Mouse (Mus musculus) forebrain, embryonic 12.5 days (tissue): Measurements from ENCODE around the gene Nptn. TPM values are rescaled to one million over a fixed set of nuclear protein-coding genes. Genes with fewer than 3 reads are reported as not detected.

ENCODE experiments used
- ATAC-seq: fragments of 200-750 bp; cut with Nextera tagmentation; 2 replicates; pipeline ENCODE4 v1.8.0; 2017; ENCODE audit warnings: moderate TSS enrichment; ENCODE audit not compliant: low FRiP score
- H3K27ac ChIP-seq: fragments of 300-500 bp; sonication (generic); 2 replicates; pipeline ENCODE4 v1.5.1; 2016; ENCODE audit warnings: mild to moderate bottlenecking
- H3K27me3 ChIP-seq: fragments of 300-500 bp; sonication (generic); 2 replicates; pipeline ENCODE4 v1.6.1; 2016; ENCODE audit warnings: mild to moderate bottlenecking
- H3K36me3 ChIP-seq: fragments of 300-500 bp; sonication (generic); replicated peaks from 2 replicates; pipeline ENCODE4 v1.6.1; 2016; ENCODE audit warnings: mild to moderate bottlenecking
- H3K4me1 ChIP-seq: fragments of 300-500 bp; sonication (generic); 2 replicates; pipeline ENCODE4 v1.6.1; 2016
- H3K4me2 ChIP-seq: fragments of 300-500 bp; sonication (generic); 2 replicates; pipeline ENCODE4 v1.6.1; 2016; ENCODE audit warnings: mild to moderate bottlenecking, moderate library complexity
- H3K4me3 ChIP-seq: fragments of 300-500 bp; sonication (generic); replicated peaks from 2 replicates; pipeline ENCODE4 v1.5.1; 2016; ENCODE audit warnings: mild to moderate bottlenecking
- H3K9ac ChIP-seq: fragments of 300-500 bp; sonication (generic); 2 replicates; pipeline ENCODE4 v1.6.1; 2016; ENCODE audit warnings: mild to moderate bottlenecking
- H3K9me3 ChIP-seq: fragments of 300-500 bp; sonication (generic); 2 replicates; pipeline ENCODE4 v1.6.1; 2016
- WGBS: fragments of 180-500 bp; shearing (Covaris S2); methylation state at CpG from one replicate; pipeline ENCODE4 v1.1.7; 2016; 5-methylcytosine and 5-hydroxymethylcytosine counted together
- polyA plus RNA-seq: library from polyadenylated mRNA; unstranded; fragments of >200 nt; fragmentation: Nextera tagmentation; extraction: Ambion mirVana; gene quantifications from 2 replicates; pipeline ENCODE4 v1.2.1, GENCODE M21; 2016

Nptn gene
- polyA plus RNA-seq, 1 experiment from 2014 or later: 71.6 TPM

DNA sequence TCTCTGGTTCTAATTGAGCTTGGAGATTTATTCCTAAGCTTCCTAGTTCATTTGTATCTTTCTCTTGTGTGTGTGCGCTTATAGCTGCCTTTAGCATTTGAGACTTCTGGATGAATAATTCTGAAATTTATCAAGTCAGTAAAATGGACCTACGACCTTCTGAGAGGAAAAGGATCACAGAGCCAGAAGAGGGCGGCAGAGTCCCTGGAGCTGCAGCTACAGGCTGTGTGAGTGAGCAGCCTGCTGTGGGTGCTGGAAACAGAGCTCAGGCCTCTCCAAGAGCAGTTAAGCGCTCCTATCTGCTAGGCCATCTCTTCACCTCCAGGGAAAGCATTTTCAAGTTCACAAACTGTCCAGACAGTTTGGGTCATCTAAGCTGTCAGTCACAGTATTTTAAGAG lies 80.0 kb downstream of the Nptn start:
- ATAC-seq: no peak
- Histone ChIP-seq H3K4me3 (no peak overlapping the region), H3K27ac (no peak overlapping the region), H3K9ac (no peak overlapping the region), H3K4me2 (no peak overlapping the region), H3K9me3 (no peaks in the 10 kb centered on the region), H3K4me1 (no peaks in the 10 kb centered on the region), H3K27me3 (no peaks in the 10 kb centered on the region), H3K36me3 (peaks cover 10% of the 10 kb centered on the region; the same call in 1 of the 2 replicates)
- WGBS: 87% methylated on average over 4 of the region's 4 CpGs

- H3K36me3 ChIP-seq: peaks cover 7% of the 10 kb centered on the region; the same call in 1 of the 2 replicates
- no peaks in the 10 kb centered on the region for H3K27me3 ChIP-seq
- no peak overlapping the region for H3K4me3 ChIP-seq
- H3K27ac ChIP-seq: no peak overlapping the region
- no peaks in the 10 kb centered on the region for H3K4me1 ChIP-seq
- H3K4me2 ChIP-seq: no peak overlapping the region
- no peaks in the 10 kb centered on the region for H3K9me3 ChIP-seq
- no peak overlapping the region for H3K9ac ChIP-seq
- ATAC-seq: no peak
- WGBS: 93% methylated on average over 3 of the region's 3 CpGs
Measured at GRCm38 (mm10) chr9:58662791-58663190, 80.8 kb downstream of the Nptn start.

DNA sequence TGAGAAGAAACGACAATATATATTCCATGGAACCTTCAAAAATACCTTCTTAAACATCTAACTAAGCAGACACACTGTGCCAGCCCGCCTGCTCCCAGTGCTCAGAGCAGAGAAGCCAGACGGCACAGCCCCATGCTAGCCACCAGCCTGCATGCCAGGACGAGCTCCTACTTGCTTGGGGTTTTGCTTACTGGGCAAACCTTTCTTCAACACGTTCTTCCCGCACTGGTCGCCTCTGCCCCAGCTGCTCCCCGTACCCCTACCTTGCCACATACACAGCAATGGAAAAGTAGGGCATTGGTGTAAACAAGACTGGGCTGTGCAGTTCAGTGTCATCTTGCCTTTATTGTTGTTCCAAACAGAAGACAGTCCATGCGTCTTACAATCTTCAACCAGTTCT lies 83.5 kb downstream of the Nptn start:
- WGBS: 84% methylated on average over 9 of the region's 9 CpGs
- no peak for ATAC-seq
- Histone ChIP-seq H3K36me3 (peaks cover 7% of the 10 kb centered on the region; the same call in 1 of the 2 replicates), H3K9me3 (no peaks in the 10 kb centered on the region), H3K9ac (no peak overlapping the region), H3K4me1 (no peaks in the 10 kb centered on the region), H3K4me3 (no peak overlapping the region), H3K27ac (no peak overlapping the region), H3K4me2 (no peak overlapping the region), H3K27me3 (no peaks in the 10 kb centered on the region)

DNA sequence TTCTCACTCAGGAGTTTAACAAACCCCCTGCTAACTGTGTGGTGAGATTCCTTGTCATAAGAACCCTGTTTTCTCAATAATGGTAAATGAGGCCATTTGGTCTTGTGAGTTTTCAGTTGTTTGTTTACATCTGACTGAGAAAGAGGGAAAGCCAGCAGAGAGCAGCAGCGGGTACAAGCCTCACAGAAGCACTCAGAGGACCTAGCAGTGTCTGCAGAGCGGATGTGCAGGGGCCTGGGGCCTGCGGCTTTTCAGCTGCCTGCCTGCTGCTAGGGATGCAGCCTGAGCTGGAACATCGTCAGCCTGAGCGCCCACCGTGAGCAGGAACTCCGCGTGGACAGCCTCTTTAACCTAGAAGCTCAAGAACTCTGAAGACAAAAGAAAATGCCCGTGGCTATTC lies 84.2 kb downstream of the Nptn start:
- peaks cover 7% of the 10 kb centered on the region; the same call in 1 of the 2 replicates for H3K36me3 ChIP-seq
- no peak overlapping the region for H3K4me3 ChIP-seq
- H3K4me2 ChIP-seq: no peak overlapping the region
- H3K4me1 ChIP-seq: no peaks in the 10 kb centered on the region
- no peaks in the 10 kb centered on the region for H3K27me3 ChIP-seq
- WGBS: 55% methylated on average over 9 of the region's 9 CpGs
- H3K9me3 ChIP-seq: no peaks in the 10 kb centered on the region
- ATAC-seq: no peak
- no peak overlapping the region for H3K27ac ChIP-seq
- no peak overlapping the region for H3K9ac ChIP-seq

GRCm38 (mm10) chr9:58667244-58667643 lies 85.2 kb downstream of the Nptn start:
- ATAC-seq: no peak
- Histone ChIP-seq H3K4me3 (no peak overlapping the region), H3K9me3 (no peaks in the 10 kb centered on the region), H3K27ac (no peak overlapping the region), H3K9ac (no peak overlapping the region), H3K4me1 (no peaks in the 10 kb centered on the region), H3K36me3 (peaks cover 3% of the 10 kb centered on the region; the same call in 1 of the 2 replicates), H3K27me3 (no peaks in the 10 kb centered on the region), H3K4me2 (no peak overlapping the region)
- 77% methylated on average over 9 of the region's 9 CpGs for WGBS

DNA sequence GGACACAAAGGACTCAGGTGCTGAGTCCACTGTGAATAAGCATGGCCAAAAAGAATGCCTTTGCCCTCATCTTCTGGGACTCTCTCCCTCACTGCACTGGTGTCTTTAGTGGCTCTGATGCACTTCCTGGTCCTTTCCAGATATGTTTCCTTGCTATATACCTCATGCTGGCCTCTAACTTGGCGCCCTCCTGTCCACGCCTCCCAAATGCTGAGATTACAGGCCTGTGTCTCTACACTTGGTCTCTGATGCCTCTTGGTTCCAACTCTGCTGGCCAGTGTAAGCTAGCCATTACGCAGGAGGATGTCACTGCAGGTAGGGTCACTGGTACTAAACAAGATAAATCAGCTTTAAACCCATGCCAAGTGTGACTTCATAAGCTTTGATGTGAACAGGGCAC lies 86.1 kb downstream of the Nptn start:
- Histone ChIP-seq H3K27me3 (no peaks in the 10 kb centered on the region), H3K4me2 (no peak overlapping the region), H3K4me3 (no peak overlapping the region), H3K4me1 (no peaks in the 10 kb centered on the region), H3K27ac (no peak overlapping the region), H3K36me3 (no peaks in the 10 kb centered on the region; the same call in 1 of the 2 replicates), H3K9ac (no peak overlapping the region), H3K9me3 (no peaks in the 10 kb centered on the region)
- ATAC-seq: no peak
- 92% methylated on average over 3 of the region's 3 CpGs for WGBS

DNA sequence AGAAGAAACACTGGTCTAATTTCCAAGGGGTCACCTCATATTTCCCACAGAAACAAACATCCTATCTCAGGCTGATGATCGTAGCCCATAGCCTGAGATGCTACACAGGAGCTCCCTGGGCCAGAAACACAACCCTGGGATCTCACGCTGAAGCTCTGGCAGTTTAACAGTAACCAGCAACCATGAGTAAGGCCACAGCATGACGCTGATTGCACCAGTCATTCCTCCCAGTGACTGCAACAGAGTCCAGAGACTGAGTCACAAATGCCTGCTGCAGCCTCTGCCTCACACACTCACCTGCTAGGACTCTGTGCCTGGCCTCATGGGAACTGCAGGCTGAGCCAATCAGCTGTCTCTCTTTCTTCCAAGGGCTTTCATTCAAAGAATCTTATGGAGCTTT lies 87.0 kb downstream of the Nptn start:
- no peak overlapping the region for H3K4me2 ChIP-seq
- no peak overlapping the region for H3K27ac ChIP-seq
- H3K4me1 ChIP-seq: no peaks in the 10 kb centered on the region
- no peaks in the 10 kb centered on the region for H3K9me3 ChIP-seq
- H3K4me3 ChIP-seq: no peak overlapping the region
- no peaks in the 10 kb centered on the region for H3K36me3 ChIP-seq
- no peaks in the 10 kb centered on the region for H3K27me3 ChIP-seq
- no peak overlapping the region for H3K9ac ChIP-seq
- WGBS: 60% methylated on average over 3 of the region's 3 CpGs
- ATAC-seq: no peak

DNA sequence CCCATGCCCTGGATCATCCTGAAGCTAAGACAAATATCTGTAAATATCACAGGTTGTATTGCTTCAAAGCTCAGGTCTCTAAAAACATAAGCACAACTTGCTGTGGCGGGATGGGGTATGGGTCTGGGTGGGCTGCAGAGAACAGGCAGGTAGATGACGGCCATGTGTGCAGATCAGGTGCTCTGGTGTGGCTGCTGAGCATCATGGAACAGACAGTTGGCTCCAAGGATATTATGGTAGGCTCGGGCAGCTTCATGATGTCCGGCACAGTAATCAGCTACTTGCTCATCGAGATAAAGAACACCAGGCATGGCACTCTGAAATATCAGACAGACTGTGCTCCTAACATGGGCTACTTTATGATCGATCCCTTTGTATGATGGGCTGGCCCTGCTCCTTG lies 87.8 kb downstream of the Nptn start:
- ATAC-seq: no peak
- WGBS: 96% methylated on average over 6 of the region's 6 CpGs
- Histone ChIP-seq H3K27me3 (no peaks in the 10 kb centered on the region), H3K4me3 (no peak overlapping the region), H3K36me3 (no peaks in the 10 kb centered on the region), H3K9ac (no peak overlapping the region), H3K4me1 (no peaks in the 10 kb centered on the region), H3K4me2 (no peak overlapping the region), H3K9me3 (no peaks in the 10 kb centered on the region), H3K27ac (no peak overlapping the region)

DNA sequence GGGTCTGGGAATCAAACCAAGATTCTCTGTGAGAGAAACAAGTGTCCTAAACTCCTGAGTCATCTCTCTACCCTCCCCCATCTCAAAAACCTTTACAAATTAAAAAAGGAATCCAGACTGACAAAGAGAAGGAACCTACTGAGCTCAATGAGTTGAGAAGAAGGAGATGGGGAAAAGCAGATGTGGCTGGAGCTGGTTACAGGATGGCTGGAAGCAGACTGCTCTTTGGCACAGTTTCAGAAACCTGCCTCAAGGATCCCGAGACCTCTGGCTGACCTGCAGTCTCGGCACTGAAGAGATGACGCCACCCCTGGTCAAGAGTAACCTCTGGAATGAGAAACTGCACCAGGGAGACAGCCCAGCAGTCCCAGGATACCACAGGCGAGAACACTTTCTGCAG lies 90.4 kb downstream of the Nptn start:
- Histone ChIP-seq H3K4me2 (no peak overlapping the region), H3K9ac (no peak overlapping the region), H3K4me1 (no peaks in the 10 kb centered on the region), H3K4me3 (no peak overlapping the region), H3K27me3 (no peaks in the 10 kb centered on the region), H3K27ac (no peak overlapping the region), H3K36me3 (no peaks in the 10 kb centered on the region), H3K9me3 (no peaks in the 10 kb centered on the region)
- no peak for ATAC-seq
- 82% methylated on average over 4 of the region's 4 CpGs for WGBS

GRCm38 (mm10) chr9:58674736-58675135 lies 92.7 kb downstream of the Nptn start:
- Histone ChIP-seq H3K27ac (no peak overlapping the region), H3K9me3 (no peaks in the 10 kb centered on the region), H3K4me1 (no peaks in the 10 kb centered on the region), H3K4me2 (no peak overlapping the region), H3K36me3 (no peaks in the 10 kb centered on the region), H3K9ac (no peak overlapping the region), H3K27me3 (no peaks in the 10 kb centered on the region), H3K4me3 (no peak overlapping the region)
- ATAC-seq: no peak
- 76% methylated on average over 11 of the region's 11 CpGs for whole genome bisulfite sequencing

GRCm38 (mm10) chr9:58675371-58675770 lies 93.3 kb downstream of the Nptn start:
- Histone ChIP-seq H3K4me3 (no peak overlapping the region), H3K9me3 (no peaks in the 10 kb centered on the region), H3K4me2 (no peak overlapping the region), H3K27me3 (no peaks in the 10 kb centered on the region), H3K4me1 (no peaks in the 10 kb centered on the region), H3K9ac (no peak overlapping the region), H3K36me3 (no peaks in the 10 kb centered on the region), H3K27ac (no peak overlapping the region)
- ATAC-seq: no peak
- 78% methylated on average over 6 of the region's 6 CpGs for WGBS

- WGBS: 87% methylated on average over 2 of the region's 2 CpGs
- no peak overlapping the region for H3K9ac ChIP-seq
- H3K27ac ChIP-seq: no peak overlapping the region
- no peak for ATAC-seq
- H3K9me3 ChIP-seq: no peaks in the 10 kb centered on the region
- H3K4me2 ChIP-seq: no peak overlapping the region
- H3K4me1 ChIP-seq: 0 out of 2 replicates have a peak, but pooled peaks cover 5% of the 10 kb centered on the region
- no peak overlapping the region for H3K4me3 ChIP-seq
- H3K27me3 ChIP-seq: no peaks in the 10 kb centered on the region
- H3K36me3 ChIP-seq: no peaks in the 10 kb centered on the region
Measured at GRCm38 (mm10) chr9:58681411-58681810, 99.4 kb downstream of the Nptn start.

GRCm38 (mm10) chr9:58682106-58682505 lies 100.1 kb downstream of the Nptn start:
- no peak for ATAC-seq
- Histone ChIP-seq H3K36me3 (no peaks in the 10 kb centered on the region), H3K27ac (no peak overlapping the region), H3K4me3 (no peak overlapping the region), H3K9me3 (no peaks in the 10 kb centered on the region), H3K9ac (no peak overlapping the region), H3K4me1 (0 out of 2 replicates have a peak, but pooled peaks cover 5% of the 10 kb centered on the region), H3K4me2 (no peak overlapping the region), H3K27me3 (no peaks in the 10 kb centered on the region)
- WGBS: 71% methylated on average over 6 of the region's 6 CpGs
